Mouse (Mus musculus) liver, embryonic 11.5 days (tissue): ENCODE results near the gene Tbce. TPM values are rescaled to one million over a fixed set of nuclear protein-coding genes. Genes with fewer than 3 reads are reported as not detected.
"Not testable (repeated sequence)": the region's sequence is repeated elsewhere in the genome, so short reads cannot be mapped to it uniquely, and the experiment has no call there.

Source experiments
- ATAC-seq: fragments of 200-750 bp; cut with Nextera tagmentation; replicated peaks from 2 replicates; pipeline ENCODE4 v1.8.0; 2017; ENCODE audit warnings: moderate number of reproducible peaks, mild to moderate bottlenecking, moderate TSS enrichment, moderate library complexity; ENCODE audit not compliant: low FRiP score
- DNase-seq: peaks from one replicate; pipeline ENCODE4 v3.0.0-alpha.2; 2017; ENCODE audit warnings: low spot score
- H3K27ac ChIP-seq: fragments of 300-500 bp; sonication (generic); 2 replicates; pipeline ENCODE4 v1.5.1; 2014; ENCODE audit warnings: mild to moderate bottlenecking, low read depth, low read length, control low read depth
- H3K27me3 ChIP-seq: fragments of 300-500 bp; sonication (generic); replicated peaks from 2 replicates; pipeline ENCODE4 v1.6.1; 2014; ENCODE audit warnings: low read length, mixed read lengths; ENCODE audit not compliant: control insufficient read depth, insufficient read depth
- H3K36me3 ChIP-seq: fragments of 300-500 bp; sonication (generic); 2 replicates; pipeline ENCODE4 v1.6.1; 2014; ENCODE audit warnings: mild to moderate bottlenecking, low read length, moderate library complexity, mixed read lengths; ENCODE audit not compliant: control insufficient read depth, insufficient read depth
- H3K4me1 ChIP-seq: fragments of 300-500 bp; sonication (generic); replicated peaks from 2 replicates; pipeline ENCODE4 v1.6.1; 2014; ENCODE audit warnings: low read length, mixed read lengths; ENCODE audit not compliant: control insufficient read depth, insufficient read depth
- H3K4me2 ChIP-seq: fragments of 300-500 bp; sonication (generic); 2 replicates; pipeline ENCODE4 v1.6.1; 2014; ENCODE audit warnings: mild to moderate bottlenecking, control low read depth, moderate library complexity
- H3K4me3 ChIP-seq: fragments of 300-500 bp; sonication (generic); 2 replicates; pipeline ENCODE4 v1.5.1; 2014; ENCODE audit warnings: low read depth, low read length, control low read depth
- H3K9ac ChIP-seq: fragments of 300-500 bp; sonication (generic); 2 replicates; pipeline ENCODE4 v1.6.1; 2014; ENCODE audit warnings: low read depth, low read length, control low read depth
- H3K9me3 ChIP-seq: fragments of 300-500 bp; sonication (generic); 2 replicates; pipeline ENCODE4 v1.6.1; 2016; ENCODE audit warnings: low read length, inconsistent platforms, mixed read lengths; ENCODE audit not compliant: control insufficient read depth
- WGBS: fragments of 180-500 bp; shearing (Covaris S2); extraction: QIAGEN DNeasy Blood & Tissue Kit; methylation state at CpG from one replicate; pipeline ENCODE4 v1.1.7; 2014; 5-methylcytosine and 5-hydroxymethylcytosine counted together
- polyA plus RNA-seq: library from polyadenylated mRNA; unstranded; fragments of >200 nt; fragmentation: Nextera tagmentation; extraction: Ambion mirVana; gene quantifications from 2 replicates; pipeline ENCODE4 v1.2.1, GENCODE M21; 2014

The Tbce gene
- polyA plus RNA-seq, 1 experiment from 2014 or later, result 49.3 TPM

- H3K9me3 ChIP-seq, DNase-seq, H3K4me1 ChIP-seq, H3K27me3 ChIP-seq, H3K4me2 ChIP-seq, H3K4me3 ChIP-seq, H3K27ac ChIP-seq, ATAC-seq, H3K9ac ChIP-seq, H3K36me3 ChIP-seq: not testable (repeated sequence)
- WGBS, result 76% methylated on average over 1 of the region's 1 CpGs
Measured at GRCm38 (mm10) chr13:13981842-13982241, 57.6 kb downstream of the Tbce start.

- DNase-seq (no peak), ATAC-seq (no peak)
- H3K27ac ChIP-seq, result no peak overlapping the region
- 69% methylated on average over 1 of the region's 1 CpGs for WGBS
- H3K9me3 ChIP-seq, result no peaks in the 10 kb centered on the region
- no peak overlapping the region for H3K9ac ChIP-seq
- H3K4me2 ChIP-seq, result no peak overlapping the region
- H3K4me3 ChIP-seq, result no peak overlapping the region
- H3K4me1 ChIP-seq, result peaks cover 16% of the 10 kb centered on the region
- H3K36me3 ChIP-seq, result peaks cover 2% of the 10 kb centered on the region; the same call in 1 of the 2 replicates
- H3K27me3 ChIP-seq, result no peaks in the 10 kb centered on the region
Measured at GRCm38 (mm10) chr13:13969796-13970195, 69.6 kb downstream of the Tbce start.

GRCm38 (mm10) chr13:13968629-13969111 is 70.8 kb downstream of the Tbce start:
- H3K27ac ChIP-seq, result peak overlapping the region; percentile 63
- peaks cover 2% of the 10 kb centered on the region; the same call in 1 of the 2 replicates for H3K36me3 ChIP-seq
- DNase-seq, result peak; percentile 32
- no peak overlapping the region for H3K4me3 ChIP-seq
- no peak overlapping the region for H3K4me2 ChIP-seq
- peaks cover 16% of the 10 kb centered on the region for H3K4me1 ChIP-seq
- peak; percentile 91 for ATAC-seq
- H3K9ac ChIP-seq, result no peak overlapping the region
- H3K9me3 ChIP-seq, result no peaks in the 10 kb centered on the region
- whole genome bisulfite sequencing, result 57% methylated on average over 4 of the region's 4 CpGs
- H3K27me3 ChIP-seq, result no peaks in the 10 kb centered on the region

GRCm38 (mm10) chr13:13966172-13966571 is 73.3 kb downstream of the Tbce start:
- no peak for DNase-seq
- H3K4me3 ChIP-seq, result no peak overlapping the region
- no peak overlapping the region for H3K4me2 ChIP-seq
- no peak for ATAC-seq
- WGBS, result 42% methylated on average over 4 of the region's 4 CpGs
- no peaks in the 10 kb centered on the region for H3K27me3 ChIP-seq
- H3K27ac ChIP-seq, result no peak overlapping the region
- peaks cover 16% of the 10 kb centered on the region for H3K4me1 ChIP-seq
- H3K9me3 ChIP-seq, result no peaks in the 10 kb centered on the region
- no peak overlapping the region for H3K9ac ChIP-seq
- H3K36me3 ChIP-seq, result no peaks in the 10 kb centered on the region; the same call in 1 of the 2 replicates

DNA sequence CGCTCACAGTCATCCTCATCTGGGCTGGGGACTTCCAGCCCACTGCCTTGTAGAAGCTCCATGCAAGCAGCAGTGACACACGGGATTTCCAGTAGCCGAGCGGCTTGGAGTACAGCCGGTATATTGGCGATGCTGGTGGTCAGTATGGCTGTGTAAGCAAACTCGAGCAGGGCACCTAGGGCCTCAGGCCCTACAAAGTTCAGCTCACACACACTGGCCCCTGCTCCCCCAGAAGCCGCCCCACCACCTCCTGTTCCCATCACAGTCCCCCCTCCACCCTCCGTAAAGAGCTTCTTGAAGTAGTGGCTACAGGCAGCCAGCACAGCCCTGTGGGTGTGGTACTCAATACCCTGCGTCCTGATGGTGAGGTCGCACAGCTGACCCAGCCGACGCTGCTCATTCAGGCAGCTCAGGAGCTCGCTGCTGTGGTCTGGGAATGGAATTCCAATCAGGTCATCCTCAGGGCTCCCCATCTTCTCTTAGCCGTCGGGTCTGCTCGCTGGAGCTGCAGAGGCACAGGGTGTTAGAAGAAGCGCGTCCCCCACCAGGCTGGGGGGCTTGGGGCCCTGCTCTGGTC is 74.0 kb downstream of the Tbce start:
- WGBS, result 68% methylated on average over 19 of the region's 19 CpGs
- Histone ChIP-seq H3K4me3 (no peak overlapping the region), H3K27ac (no peak overlapping the region), H3K36me3 (no peaks in the 10 kb centered on the region; the same call in 1 of the 2 replicates), H3K27me3 (no peaks in the 10 kb centered on the region), H3K9me3 (no peaks in the 10 kb centered on the region), H3K4me1 (peaks cover 16% of the 10 kb centered on the region), H3K4me2 (no peak overlapping the region), H3K9ac (no peak overlapping the region)
- no peak; the same call in 1 of the 2 replicates for ATAC-seq
- DNase-seq, result no peak

DNA sequence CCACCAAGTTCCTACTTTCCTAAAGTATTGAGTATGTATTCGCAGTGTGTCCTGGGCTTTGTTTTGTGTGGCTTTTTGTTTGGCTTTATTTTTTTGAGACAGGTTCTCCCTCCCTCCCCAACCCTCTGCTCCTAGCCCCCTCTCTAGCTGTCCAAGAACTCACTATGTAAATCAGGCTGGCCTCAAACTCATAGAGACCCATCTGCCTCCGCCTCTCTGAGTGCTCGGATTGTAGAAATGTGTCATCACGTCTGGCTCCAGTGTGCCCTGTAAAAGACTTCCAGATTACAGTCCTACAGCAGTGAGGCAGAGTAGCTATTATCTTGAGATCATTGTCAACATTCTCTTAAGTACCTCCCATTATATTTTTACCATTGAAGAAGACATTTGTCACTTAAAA is 78.4 kb downstream of the Tbce start:
- Histone ChIP-seq H3K9me3 (no peaks in the 10 kb centered on the region), H3K36me3 (no peaks in the 10 kb centered on the region; the same call in 1 of the 2 replicates), H3K4me2 (no peak overlapping the region), H3K27me3 (no peaks in the 10 kb centered on the region), H3K27ac (no peak overlapping the region), H3K9ac (no peak overlapping the region), H3K4me1 (peaks cover 18% of the 10 kb centered on the region), H3K4me3 (no peak overlapping the region)
- 80% methylated on average over 4 of the region's 4 CpGs for WGBS
- DNase-seq, result no peak
- ATAC-seq, result no peak

GRCm38 (mm10) chr13:13960211-13960610 is 79.2 kb downstream of the Tbce start:
- no peak for ATAC-seq
- Histone ChIP-seq H3K4me2 (no peak overlapping the region), H3K9me3 (no peaks in the 10 kb centered on the region), H3K4me3 (no peak overlapping the region), H3K4me1 (peaks cover 11% of the 10 kb centered on the region), H3K9ac (no peak overlapping the region), H3K36me3 (no peaks in the 10 kb centered on the region; the same call in 1 of the 2 replicates), H3K27me3 (no peaks in the 10 kb centered on the region), H3K27ac (no peak overlapping the region)
- WGBS, result 90% methylated on average over 4 of the region's 4 CpGs
- DNase-seq, result no peak

DNA sequence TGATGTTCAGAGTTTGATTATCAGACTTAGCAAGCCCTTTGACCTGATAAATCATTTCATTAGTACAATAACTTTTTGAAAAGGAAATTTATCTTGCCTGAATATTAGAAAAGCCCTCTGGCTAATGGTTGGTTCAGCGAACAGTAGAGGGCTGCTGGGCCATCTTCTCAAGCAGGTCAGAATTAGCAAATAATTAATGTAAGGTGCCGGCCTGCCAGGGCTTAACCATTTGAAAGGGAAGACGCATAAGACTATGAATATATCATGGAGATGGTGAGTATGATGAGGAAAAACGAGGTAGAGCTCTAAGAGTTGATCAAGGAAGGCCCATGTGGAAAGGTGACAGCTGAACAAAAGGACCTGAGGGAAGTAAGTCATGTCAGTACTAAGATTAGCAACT is 82.8 kb downstream of the Tbce start:
- H3K27ac ChIP-seq, result no peak overlapping the region

GRCm38 (mm10) chr13:13954931-13955330 is 84.5 kb downstream of the Tbce start:
- DNase-seq (peak; percentile 72), ATAC-seq (peak; percentile 62)
- H3K4me3 ChIP-seq, result peak overlapping the region; percentile 71
- H3K27ac ChIP-seq, result peak overlapping the region; percentile 90
- H3K9me3 ChIP-seq, result no peaks in the 10 kb centered on the region
- H3K36me3 ChIP-seq, result no peaks in the 10 kb centered on the region; the same call in 1 of the 2 replicates
- peak overlapping the region; percentile 87 for H3K4me2 ChIP-seq
- WGBS, result under 1% methylated on average over 29 of the region's 29 CpGs
- peaks cover 12% of the 10 kb centered on the region for H3K4me1 ChIP-seq
- peak overlapping the region; percentile 86 for H3K9ac ChIP-seq
- H3K27me3 ChIP-seq, result no peaks in the 10 kb centered on the region

More for the DNA sequence above, 82.8 kb downstream of the Tbce start:
- no peaks in the 10 kb centered on the region for H3K27me3 ChIP-seq
- peaks cover 12% of the 10 kb centered on the region for H3K4me1 ChIP-seq
- no peaks in the 10 kb centered on the region for H3K9me3 ChIP-seq
- H3K4me3 ChIP-seq, result no peak overlapping the region
- peak overlapping the region; percentile 87 for H3K4me2 ChIP-seq
- no peaks in the 10 kb centered on the region; the same call in 1 of the 2 replicates for H3K36me3 ChIP-seq
- no peak for DNase-seq
- no peak overlapping the region for H3K9ac ChIP-seq
- no peak for ATAC-seq
- WGBS, result 80% methylated on average over 4 of the region's 4 CpGs
